Mouse (Mus musculus) forebrain, embryonic 16.5 days (tissue): Measurements from ENCODE around the gene Fam163a. TPM values are rescaled to one million over a fixed set of nuclear protein-coding genes. Genes with fewer than 3 reads are reported as not detected.

Source experiments
- ATAC-seq: fragments of 200-750 bp; cut with Nextera tagmentation; 2 replicates; pipeline ENCODE4 v1.8.0; 2017; ENCODE audit warnings: mild to moderate bottlenecking, moderate library complexity
- H3K27ac ChIP-seq: fragments of 300-500 bp; sonication (generic); 2 replicates; pipeline ENCODE4 v1.5.1; 2014; ENCODE audit warnings: low read length, control low read depth
- H3K27me3 ChIP-seq: fragments of 300-500 bp; sonication (generic); replicated peaks from 2 replicates; pipeline ENCODE4 v1.6.1; 2014; ENCODE audit warnings: low read length; ENCODE audit not compliant: control insufficient read depth, insufficient read depth
- H3K36me3 ChIP-seq: fragments of 300-500 bp; sonication (generic); 2 replicates; pipeline ENCODE4 v1.6.1; 2014; ENCODE audit not compliant: control insufficient read depth, insufficient read depth
- H3K4me1 ChIP-seq: fragments of 300-500 bp; sonication (generic); replicated peaks from 2 replicates; pipeline ENCODE4 v1.6.1; 2014; ENCODE audit warnings: low read length; ENCODE audit not compliant: control insufficient read depth, insufficient read depth
- H3K4me2 ChIP-seq: fragments of 300-500 bp; sonication (generic); 2 replicates; pipeline ENCODE4 v1.6.1; 2014; ENCODE audit warnings: mild to moderate bottlenecking, low read length, control low read depth
- H3K4me3 ChIP-seq: fragments of 300-500 bp; sonication (generic); replicated peaks from 2 replicates; pipeline ENCODE4 v1.5.1; 2014; ENCODE audit warnings: mild to moderate bottlenecking, low read length, control low read depth
- H3K9ac ChIP-seq: fragments of 300-500 bp; sonication (generic); replicated peaks from 2 replicates; pipeline ENCODE4 v1.6.1; 2014; ENCODE audit warnings: low read depth, low read length, control low read depth
- H3K9me3 ChIP-seq: fragments of 300-500 bp; sonication (generic); 2 replicates; pipeline ENCODE4 v1.6.1; 2016; ENCODE audit warnings: low read length; ENCODE audit not compliant: control insufficient read depth
- WGBS: fragments of 180-500 bp; shearing (Covaris S2); extraction: QIAGEN DNeasy Blood & Tissue Kit; methylation state at CpG from one replicate; pipeline ENCODE4 v1.1.7; 2014; 5-methylcytosine and 5-hydroxymethylcytosine counted together
- polyA plus RNA-seq: library from polyadenylated mRNA; unstranded; fragments of >200 nt; fragmentation: Nextera tagmentation; extraction: Ambion mirVana; gene quantifications from 2 replicates; pipeline ENCODE4 v1.2.1, GENCODE M21; 2015

Fam163a gene
- polyA plus RNA-seq, 1 experiment from 2014 or later = 2.6 TPM

- WGBS = 59% methylated on average over 5 of the region's 5 CpGs
- H3K36me3 ChIP-seq = no peaks in the 10 kb centered on the region
- H3K27ac ChIP-seq = no peak overlapping the region
- no peaks in the 10 kb centered on the region for H3K9me3 ChIP-seq
- no peak overlapping the region for H3K4me2 ChIP-seq
- no peak overlapping the region for H3K9ac ChIP-seq
- no peaks in the 10 kb centered on the region for H3K4me1 ChIP-seq
- no peak for ATAC-seq
- H3K4me3 ChIP-seq = no peak overlapping the region
- H3K27me3 ChIP-seq = no peaks in the 10 kb centered on the region
Observed at GRCm38 (mm10) chr1:156226903-156227302, 22.1 kb upstream of the Fam163a start.

GRCm38 (mm10) chr1:156222205-156223000 is 17.6 kb upstream of the Fam163a start:
- H3K4me1 ChIP-seq = no peaks in the 10 kb centered on the region
- H3K4me2 ChIP-seq = no peak overlapping the region
- ATAC-seq = no peak
- H3K27me3 ChIP-seq = no peaks in the 10 kb centered on the region
- no peak overlapping the region for H3K9ac ChIP-seq
- no peak overlapping the region for H3K27ac ChIP-seq
- no peaks in the 10 kb centered on the region for H3K36me3 ChIP-seq
- H3K9me3 ChIP-seq = no peaks in the 10 kb centered on the region
- H3K4me3 ChIP-seq = no peak overlapping the region
- WGBS = 56% methylated on average over 13 of the region's 13 CpGs

- no peaks in the 10 kb centered on the region for H3K27me3 ChIP-seq
- no peak overlapping the region for H3K9ac ChIP-seq
- no peak overlapping the region for H3K4me2 ChIP-seq
- 70% methylated on average over 2 of the region's 2 CpGs for WGBS
- no peaks in the 10 kb centered on the region for H3K36me3 ChIP-seq
- H3K27ac ChIP-seq = no peak overlapping the region
- no peaks in the 10 kb centered on the region for H3K4me1 ChIP-seq
- ATAC-seq = no peak
- no peak overlapping the region for H3K4me3 ChIP-seq
- H3K9me3 ChIP-seq = no peaks in the 10 kb centered on the region
Observed at GRCm38 (mm10) chr1:156221327-156221726, 16.5 kb upstream of the Fam163a start.

GRCm38 (mm10) chr1:156218573-156218972 is 13.7 kb upstream of the Fam163a start:
- Histone ChIP-seq H3K4me2 (no peak overlapping the region), H3K9me3 (no peaks in the 10 kb centered on the region), H3K27me3 (no peaks in the 10 kb centered on the region), H3K4me3 (no peak overlapping the region), H3K4me1 (no peaks in the 10 kb centered on the region), H3K27ac (no peak overlapping the region), H3K9ac (no peak overlapping the region), H3K36me3 (no peaks in the 10 kb centered on the region)
- WGBS = 88% methylated on average over 2 of the region's 2 CpGs
- ATAC-seq = no peak

GRCm38 (mm10) chr1:156217941-156218340 is 13.1 kb upstream of the Fam163a start:
- no peak overlapping the region for H3K9ac ChIP-seq
- H3K4me3 ChIP-seq = no peak overlapping the region
- ATAC-seq = no peak
- no peaks in the 10 kb centered on the region for H3K27me3 ChIP-seq
- no peak overlapping the region for H3K27ac ChIP-seq
- no peaks in the 10 kb centered on the region for H3K9me3 ChIP-seq
- no peaks in the 10 kb centered on the region for H3K4me1 ChIP-seq
- WGBS = 85% methylated on average over 8 of the region's 8 CpGs
- no peaks in the 10 kb centered on the region for H3K36me3 ChIP-seq
- no peak overlapping the region for H3K4me2 ChIP-seq

- no peak overlapping the region for H3K27ac ChIP-seq
- no peak for ATAC-seq
- no peak overlapping the region for H3K4me2 ChIP-seq
- no peaks in the 10 kb centered on the region for H3K27me3 ChIP-seq
- no peaks in the 10 kb centered on the region for H3K36me3 ChIP-seq
- WGBS = 78% methylated on average over 3 of the region's 3 CpGs
- H3K4me1 ChIP-seq = no peaks in the 10 kb centered on the region
- H3K9me3 ChIP-seq = no peaks in the 10 kb centered on the region
- H3K4me3 ChIP-seq = no peak overlapping the region
- no peak overlapping the region for H3K9ac ChIP-seq
Observed at GRCm38 (mm10) chr1:156217393-156217792, 12.6 kb upstream of the Fam163a start.

GRCm38 (mm10) chr1:156216249-156216648 is 11.4 kb upstream of the Fam163a start:
- ATAC-seq = no peak
- H3K27me3 ChIP-seq = no peaks in the 10 kb centered on the region
- H3K9me3 ChIP-seq = no peaks in the 10 kb centered on the region
- no peak overlapping the region for H3K4me2 ChIP-seq
- H3K9ac ChIP-seq = no peak overlapping the region
- H3K4me1 ChIP-seq = peaks cover 4% of the 10 kb centered on the region
- no peaks in the 10 kb centered on the region for H3K36me3 ChIP-seq
- 72% methylated on average over 4 of the region's 4 CpGs for WGBS
- H3K27ac ChIP-seq = no peak overlapping the region
- no peak overlapping the region for H3K4me3 ChIP-seq

- Histone ChIP-seq H3K27ac (no peak overlapping the region), H3K27me3 (no peaks in the 10 kb centered on the region), H3K36me3 (no peaks in the 10 kb centered on the region), H3K9me3 (no peaks in the 10 kb centered on the region), H3K4me1 (peaks cover 4% of the 10 kb centered on the region), H3K9ac (no peak overlapping the region), H3K4me3 (no peak overlapping the region), H3K4me2 (no peak overlapping the region)
- ATAC-seq = no peak
- 83% methylated on average over 8 of the region's 8 CpGs for WGBS
Observed at GRCm38 (mm10) chr1:156214651-156215050, 9.8 kb upstream of the Fam163a start.

- Histone ChIP-seq H3K27me3 (no peaks in the 10 kb centered on the region), H3K4me3 (no peak overlapping the region), H3K9ac (no peak overlapping the region), H3K36me3 (no peaks in the 10 kb centered on the region), H3K9me3 (no peaks in the 10 kb centered on the region), H3K27ac (no peak overlapping the region), H3K4me2 (no peak overlapping the region), H3K4me1 (peaks cover 4% of the 10 kb centered on the region)
- no peak for ATAC-seq
- WGBS = 91% methylated on average over 5 of the region's 5 CpGs
Observed at GRCm38 (mm10) chr1:156212923-156213322, 8.1 kb upstream of the Fam163a start.
